Mouse (Mus musculus) spleen, adult 2 months (tissue): ENCODE measurements around the gene Agap1.

Experiments
- CTCF ChIP-seq: fragments of 200-500 bp; IDR thresholded peaks from 2 replicates; pipeline ENCODE4 v1.5.1; 2011; ENCODE audit warnings: mild to moderate bottlenecking, inconsistent platforms; ENCODE audit not compliant: insufficient read depth, insufficient read length, insufficient replicate concordance; ENCODE audit errors: extremely low read depth
- POLR2A ChIP-seq: fragments of 200-500 bp; IDR thresholded peaks from 2 replicates; pipeline ENCODE4 v1.6.1; 2011; ENCODE audit warnings: low read depth, low read length, inconsistent platforms

- TF ChIP-seq CTCF (no peak), POLR2A (no peak)
These were observed 284.6 kb downstream of the Agap1 start for GRCm38 (mm10) chr1:89739067-89739774.
